Mouse (Mus musculus) layer of hippocampus, postnatal 25 days (tissue): Measurements from ENCODE around the gene Dgkh. TPM values are rescaled to one million over a fixed set of nuclear protein-coding genes. Genes with fewer than 3 reads are reported as not detected.
A peak's percentile ranks its signal among the peaks of the same experiment; 100 is the strongest.
"Not testable (repeated sequence)": the region's sequence is repeated elsewhere in the genome, so short reads cannot be mapped to it uniquely, and the experiment has no call there.

Source experiments
- DNase-seq, 2 experiments: peaks; one replicate each; pipeline ENCODE4 v3.0.0; 2022; ENCODE audit warnings: mixed read lengths in 2 of 2, low spot score in 1 of 2; ENCODE audit errors: extremely low spot score in 1 of 2
- total RNA-seq, 2 experiments: library from RNA; stranded (reverse); gene quantifications; 2 replicates each; pipeline ENCODE4 v1.2.3; 2021

The Dgkh gene
- total RNA-seq, 2 experiments from 2014 or later: 95.6 to 118 TPM

- no peak for DNase-seq
Measured at GRCm38 (mm10) chr14:78559042-78559441, 173.5 kb downstream of the Dgkh start.

GRCm38 (mm10) chr14:78554830-78555229 lies 177.7 kb downstream of the Dgkh start:
- DNase-seq: not testable (repeated sequence)

DNA sequence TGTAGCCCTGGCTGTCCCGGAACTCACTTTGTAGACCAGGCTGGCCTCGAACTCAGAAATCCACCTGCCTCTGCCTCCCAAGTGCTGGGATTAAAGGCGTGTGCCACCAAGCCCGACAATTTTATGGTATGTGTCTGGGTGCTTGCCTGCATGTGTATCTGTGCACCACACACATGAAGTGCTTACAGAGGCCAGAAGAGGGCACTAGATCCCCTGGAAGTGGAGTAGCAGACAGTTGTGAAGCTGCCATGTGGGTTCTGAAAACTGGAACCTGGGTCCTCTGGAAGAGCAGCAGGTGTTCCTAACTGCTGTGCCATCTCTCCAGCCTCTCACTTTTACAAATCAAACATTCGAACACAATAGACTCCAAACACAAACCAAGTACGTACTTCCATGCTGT lies 178.9 kb downstream of the Dgkh start:
- no peak for DNase-seq

GRCm38 (mm10) chr14:78548807-78549206 lies 183.8 kb downstream of the Dgkh start:
- DNase-seq: no peak

DNA sequence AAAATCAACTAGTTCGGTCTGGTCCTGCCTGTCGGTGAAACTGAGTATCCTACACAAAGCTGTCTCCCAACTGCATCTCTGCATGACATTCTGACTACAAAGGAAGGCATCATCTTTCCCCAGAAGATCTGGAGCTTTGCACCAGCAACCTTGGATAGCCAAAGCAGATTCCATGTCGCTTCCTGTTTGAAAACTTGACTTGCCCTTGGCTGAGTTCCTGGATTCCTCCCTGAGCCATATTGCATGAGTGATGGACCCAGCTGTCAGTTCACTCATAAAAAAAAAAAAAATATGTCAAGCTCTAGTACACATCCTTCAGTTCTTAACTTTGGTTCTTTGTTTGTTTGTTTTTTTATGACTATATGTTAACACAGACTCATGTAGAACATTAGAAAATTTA lies 191.3 kb downstream of the Dgkh start:
- no peak for DNase-seq

- DNase-seq: no peak
Measured at GRCm38 (mm10) chr14:78539821-78540220, 192.8 kb downstream of the Dgkh start.

DNA sequence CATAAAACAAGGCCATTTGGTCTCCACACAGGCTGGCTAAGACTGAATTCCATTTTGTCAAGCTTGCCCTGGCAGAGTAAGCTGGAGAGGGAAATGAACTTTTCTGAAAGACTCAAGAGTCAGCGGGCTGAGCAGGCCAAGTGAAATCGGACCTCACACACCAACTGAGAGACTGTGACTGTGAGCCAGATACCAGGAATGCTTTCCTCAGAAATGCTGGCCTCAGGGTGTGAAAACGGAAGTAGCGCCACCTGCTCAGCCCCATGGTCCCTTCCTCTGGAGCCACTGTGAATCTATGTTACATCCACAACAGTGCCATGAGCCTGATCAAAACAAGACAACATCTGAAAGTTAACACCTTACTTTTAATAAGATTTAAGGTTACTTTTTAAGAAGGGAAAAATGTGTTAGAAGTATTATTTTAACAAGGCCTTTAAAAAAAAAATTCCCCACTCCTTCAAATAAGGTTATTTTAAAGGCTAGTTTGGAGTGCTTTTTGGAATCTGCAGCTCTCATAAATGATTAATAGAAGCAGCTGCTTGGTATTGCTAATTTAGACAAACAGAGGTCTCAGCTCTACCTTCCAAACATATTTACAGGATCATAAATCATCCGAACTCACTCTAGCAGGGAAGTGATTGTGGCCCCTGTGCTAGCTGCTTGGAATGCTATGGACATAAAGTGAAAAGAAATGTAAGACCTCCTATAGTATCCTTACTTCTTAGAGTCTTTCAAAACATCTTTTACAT lies 193.8 kb downstream of the Dgkh start:
- no peak for DNase-seq

GRCm38 (mm10) chr14:78537551-78537950 lies 195.0 kb downstream of the Dgkh start:
- DNase-seq: peak in 1 of 2 experiments; percentile 30

- peak; percentile 76 to 85 for DNase-seq
Measured at GRCm38 (mm10) chr14:78536281-78537165, 196.1 kb downstream of the Dgkh start, which contains the start of gene Akap11. Gene Akap11 (minus strand): TSS chr14:78536808.

GRCm38 (mm10) chr14:78535366-78535765 lies 197.2 kb downstream of the Dgkh start:
- no peak for DNase-seq

DNA sequence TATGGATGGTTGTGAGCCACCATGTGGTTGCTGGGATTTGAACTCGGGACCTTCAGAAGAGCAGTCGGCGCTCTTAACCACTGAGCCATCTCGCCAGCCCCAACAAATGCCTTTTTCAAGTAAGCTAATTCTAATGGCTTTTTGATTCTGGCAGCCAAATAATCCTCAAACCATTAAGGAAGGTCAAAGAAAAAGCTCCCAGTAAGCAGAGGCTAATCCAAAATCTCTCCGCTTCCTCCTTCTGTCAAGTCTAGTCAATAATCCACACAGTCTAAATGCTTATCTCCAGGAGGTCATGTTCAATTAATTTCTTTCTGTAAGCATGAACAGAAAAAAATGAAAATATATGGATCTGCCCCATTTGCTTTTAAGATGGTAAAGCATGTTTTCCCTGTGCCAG lies 197.9 kb downstream of the Dgkh start:
- no peak for DNase-seq

DNA sequence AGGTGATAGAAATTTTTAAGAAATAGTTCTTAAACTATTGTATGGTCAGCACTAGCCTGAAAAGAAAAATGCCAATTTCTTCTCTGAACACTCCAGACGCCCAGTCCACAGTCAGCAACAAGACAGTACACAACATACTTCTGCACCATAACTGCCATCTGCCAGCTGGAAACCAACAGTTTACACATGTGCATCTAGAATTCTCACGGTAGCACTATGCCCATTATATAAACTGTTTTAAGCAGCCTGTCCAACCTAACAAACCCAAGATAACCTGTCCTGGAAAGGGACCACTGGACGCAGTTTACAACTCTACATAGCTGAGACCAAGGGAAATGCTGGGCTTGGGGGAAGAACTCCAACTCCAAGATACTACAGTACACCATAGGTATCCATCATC lies 198.9 kb downstream of the Dgkh start:
- DNase-seq: no peak

DNA sequence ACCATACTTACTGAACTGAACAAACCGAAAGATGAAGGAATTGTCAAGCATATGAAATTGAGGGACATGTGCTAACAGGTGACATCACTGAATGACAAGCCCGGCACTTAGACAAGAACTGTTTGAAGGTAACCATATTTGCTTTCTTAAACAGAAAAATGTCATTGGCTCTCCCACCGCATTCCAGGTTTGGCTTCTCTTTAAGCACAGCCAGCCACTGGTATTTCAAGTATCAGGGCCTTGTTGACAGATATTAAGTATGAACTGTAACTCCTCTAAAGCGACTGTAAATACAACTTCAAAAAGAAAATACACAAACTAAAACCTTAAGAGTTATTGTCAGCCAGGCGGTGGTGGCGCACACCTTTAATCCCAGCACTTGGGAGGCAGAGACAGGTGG lies 200.2 kb downstream of the Dgkh start:
- no peak for DNase-seq

DNA sequence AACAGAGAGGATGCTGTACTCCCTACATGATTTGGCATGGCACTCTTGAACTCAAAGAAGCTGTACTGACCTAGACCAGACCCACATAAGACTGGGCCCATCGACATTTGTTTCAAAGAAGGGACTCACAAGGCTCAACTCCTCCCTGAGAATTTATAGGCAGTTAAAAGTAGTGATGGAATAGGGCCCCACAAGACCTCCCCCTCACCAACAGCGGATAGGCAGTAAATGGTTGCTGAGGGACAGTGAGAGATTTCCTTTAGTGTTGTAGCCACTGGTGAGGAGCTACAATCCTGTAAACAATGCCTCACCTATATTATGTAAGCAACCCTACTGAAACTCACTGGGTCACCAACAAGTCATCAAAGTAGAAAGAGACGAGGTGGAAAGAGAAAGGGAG lies 202.3 kb downstream of the Dgkh start:
- no peak for DNase-seq

GRCm38 (mm10) chr14:78528461-78529425 lies 203.8 kb downstream of the Dgkh start:
- DNase-seq: no peak

DNA sequence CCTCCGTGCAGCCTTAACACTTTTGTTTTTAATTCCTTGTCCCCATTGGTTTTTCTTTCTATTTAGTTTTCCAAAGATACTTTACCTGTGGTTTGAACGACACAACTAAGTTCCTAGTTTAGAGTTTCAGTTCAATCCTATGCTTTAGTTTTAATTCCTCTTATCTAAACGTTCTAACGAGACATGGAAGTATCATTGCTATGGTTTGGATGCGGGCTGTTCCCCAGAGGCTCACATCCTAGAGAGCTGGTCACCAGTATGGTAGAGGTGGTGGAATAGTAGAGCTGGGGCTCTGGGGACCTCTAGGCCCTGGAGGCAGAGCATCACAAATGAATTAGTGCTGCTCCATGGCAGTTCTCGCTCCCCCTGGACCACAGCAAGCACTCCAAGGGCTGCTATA lies 205.7 kb downstream of the Dgkh start:
- no peak for DNase-seq

DNA sequence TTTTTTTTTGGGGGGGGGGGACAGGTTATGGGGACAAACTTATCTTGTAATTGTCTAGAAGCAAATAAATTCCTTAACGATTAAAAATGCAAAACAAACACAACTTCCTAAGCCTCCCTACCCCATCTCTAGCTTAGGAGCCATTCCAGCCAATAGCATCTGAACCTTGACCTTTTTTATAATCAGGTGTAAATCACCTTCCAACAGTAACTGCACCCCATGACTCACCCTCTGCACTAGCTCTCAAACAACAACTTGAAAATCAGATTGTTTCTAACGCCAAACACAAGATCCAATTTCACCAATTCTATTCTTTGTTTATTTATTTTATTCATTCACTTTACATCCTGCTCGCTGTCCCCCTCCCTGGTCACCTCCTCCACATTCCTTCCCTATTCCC lies 206.1 kb downstream of the Dgkh start:
- no peak for DNase-seq

DNA sequence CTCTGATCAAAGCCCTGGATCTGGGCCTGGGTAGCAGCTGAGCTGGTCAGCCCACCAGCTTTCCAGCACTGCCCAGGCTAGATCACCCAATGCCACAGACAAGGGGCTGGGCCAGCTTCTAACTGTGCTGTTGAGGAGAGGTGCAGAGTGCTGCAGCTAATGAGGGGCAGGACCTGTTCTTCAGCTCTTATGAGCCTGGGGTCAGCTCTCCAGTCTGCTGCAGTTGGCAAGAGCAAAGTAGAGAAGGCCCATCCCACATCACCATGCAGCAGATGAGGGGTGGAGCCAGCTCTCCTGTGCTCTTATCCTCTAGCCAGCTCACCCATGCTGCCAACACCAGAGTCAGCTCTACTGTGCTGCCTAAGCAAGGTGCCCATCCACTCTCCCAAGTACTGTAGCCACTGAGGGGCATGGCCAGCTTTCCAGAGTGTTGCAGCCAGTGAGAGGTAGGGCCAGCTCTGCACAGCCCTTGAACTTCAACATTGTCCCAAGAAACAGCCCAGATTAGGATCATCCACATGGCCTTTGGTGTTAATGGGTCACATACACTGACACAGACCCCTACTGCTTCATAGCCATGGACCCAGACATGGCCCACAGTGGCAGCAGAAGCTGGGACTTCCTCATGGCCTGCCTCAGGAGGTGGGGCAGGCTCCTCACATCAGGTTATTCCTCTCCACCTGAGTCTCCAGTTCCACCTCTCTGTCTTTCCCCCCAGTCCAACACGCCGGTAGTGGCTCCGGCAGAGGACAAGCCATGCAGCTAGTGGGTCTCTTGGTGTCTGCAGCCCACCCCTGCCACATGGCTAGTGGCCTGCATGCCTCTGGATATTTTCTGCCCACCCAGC lies 206.7 kb downstream of the Dgkh start:
- no peak for DNase-seq

- DNase-seq: no peak
Measured at GRCm38 (mm10) chr14:78525059-78525458, 207.5 kb downstream of the Dgkh start.

DNA sequence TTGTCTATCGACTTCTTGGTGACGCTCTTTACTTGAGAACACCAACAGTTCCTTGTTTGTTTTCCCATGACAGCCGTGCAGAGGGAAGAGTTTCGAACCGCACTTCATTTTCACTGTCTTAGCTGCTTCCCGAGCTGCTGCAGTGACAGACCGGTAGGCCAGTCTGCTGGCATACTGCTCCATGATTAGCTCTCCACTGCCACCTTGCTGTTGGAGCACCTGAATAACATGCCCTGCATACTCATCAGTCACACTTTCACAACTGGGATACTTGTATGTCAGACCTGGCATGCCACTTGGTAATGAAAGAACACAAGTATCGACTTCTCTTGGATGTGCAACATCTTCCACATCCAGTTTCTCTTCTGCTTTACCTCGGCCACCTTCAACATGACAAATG lies 221.9 kb downstream of the Dgkh start:
- DNase-seq: no peak
